Mouse (Mus musculus) intestine, embryonic 14.5 days (tissue): ENCODE measurements around the gene Kat14. TPM values are rescaled to one million over a fixed set of nuclear protein-coding genes. Genes with fewer than 3 reads are reported as not detected.

ENCODE experiments used
- ATAC-seq: fragments of 200-750 bp; cut with Nextera tagmentation; replicated peaks from 2 replicates; pipeline ENCODE4 v1.8.0; 2017; ENCODE audit warnings: low read depth, moderate number of reproducible peaks, moderate TSS enrichment, moderate library complexity; ENCODE audit not compliant: low FRiP score, low TSS enrichment
- DNase-seq: peaks from one replicate; pipeline ENCODE4 v3.0.0-alpha.2; 2018; ENCODE audit warnings: low spot score
- H3K27ac ChIP-seq: fragments of 300-500 bp; sonication (generic); 2 replicates; pipeline ENCODE4 v1.5.1; 2014; ENCODE audit warnings: low read depth, mild to moderate bottlenecking, control low read depth
- H3K27me3 ChIP-seq: fragments of 300-500 bp; sonication (generic); replicated peaks from 2 replicates; pipeline ENCODE4 v1.6.1; 2014; ENCODE audit warnings: low read length, control low read depth; ENCODE audit not compliant: control insufficient read depth, insufficient read depth
- H3K36me3 ChIP-seq: fragments of 300-500 bp; sonication (generic); 2 replicates; pipeline ENCODE4 v1.6.1; 2014; ENCODE audit warnings: low read length, control low read depth; ENCODE audit not compliant: control insufficient read depth, insufficient read depth
- H3K4me1 ChIP-seq: fragments of 300-500 bp; sonication (generic); replicated peaks from 2 replicates; pipeline ENCODE4 v1.6.1; 2014; ENCODE audit warnings: low read length, control low read depth, mixed read lengths; ENCODE audit not compliant: control insufficient read depth, insufficient read depth
- H3K4me2 ChIP-seq: fragments of 300-500 bp; sonication (generic); 2 replicates; pipeline ENCODE4 v1.6.1; 2014; ENCODE audit warnings: low read length
- H3K4me3 ChIP-seq: fragments of 300-500 bp; sonication (generic); 2 replicates; pipeline ENCODE4 v1.5.1; 2014; ENCODE audit warnings: low read depth, low read length, control low read depth, mixed read lengths
- H3K9ac ChIP-seq: fragments of 300-500 bp; sonication (generic); 2 replicates; pipeline ENCODE4 v1.6.1; 2014; ENCODE audit warnings: mild to moderate bottlenecking, low read length
- H3K9me3 ChIP-seq: fragments of 300-500 bp; sonication (generic); 2 replicates; pipeline ENCODE4 v1.6.1; 2016; ENCODE audit warnings: low read length, control low read depth; ENCODE audit not compliant: control insufficient read depth
- WGBS: fragments of 180-500 bp; shearing (Covaris S2); extraction: QIAGEN DNeasy Blood & Tissue Kit; methylation state at CpG from one replicate; pipeline ENCODE4 v1.1.7; 2014; 5-methylcytosine and 5-hydroxymethylcytosine counted together
- polyA plus RNA-seq: library from polyadenylated mRNA; unstranded; fragments of >200 nt; fragmentation: Nextera tagmentation; extraction: Ambion mirVana; gene quantifications from 2 replicates; pipeline ENCODE4 v1.2.1, GENCODE M21; 2014

The Kat14 gene
- polyA plus RNA-seq, 1 experiment from 2014 or later: 43.9 TPM

GRCm38 (mm10) chr2:144371566-144371965 is 2.8 kb downstream of the Kat14 start:
- whole genome bisulfite sequencing: 90% methylated on average over 4 of the region's 4 CpGs
- H3K9me3 ChIP-seq: no peaks in the 10 kb centered on the region
- DNase-seq (no peak), ATAC-seq (no peak)
- H3K4me2 ChIP-seq: no peak overlapping the region
- H3K9ac ChIP-seq: no peak overlapping the region
- no peak overlapping the region for H3K27ac ChIP-seq
- H3K27me3 ChIP-seq: no peaks in the 10 kb centered on the region
- peaks cover 37% of the 10 kb centered on the region for H3K36me3 ChIP-seq
- peaks cover 3% of the 10 kb centered on the region; the same call in 1 of the 2 replicates for H3K4me1 ChIP-seq
- no peak overlapping the region for H3K4me3 ChIP-seq

DNA sequence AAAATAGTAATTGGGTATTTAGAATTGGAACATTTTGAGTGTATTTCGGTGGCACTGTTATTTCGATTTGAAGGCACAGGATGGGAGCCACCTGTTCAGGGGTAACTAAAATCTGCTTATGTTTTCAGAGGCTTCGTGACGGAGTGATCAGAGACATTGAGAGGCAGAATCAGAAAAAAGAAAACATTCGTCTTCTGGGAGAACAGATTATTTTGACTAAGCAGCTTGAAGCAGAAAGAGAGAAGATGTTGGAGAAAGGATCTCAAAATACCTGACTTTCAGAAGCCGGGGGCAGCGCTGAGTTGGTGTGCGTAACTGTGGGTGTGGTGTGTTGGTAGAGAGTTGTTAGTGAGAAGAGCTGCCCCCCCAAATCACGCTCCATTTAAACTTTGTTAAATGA is 4.3 kb downstream of the Kat14 start:
- Histone ChIP-seq H3K4me1 (peaks cover 3% of the 10 kb centered on the region; the same call in 1 of the 2 replicates), H3K27me3 (no peaks in the 10 kb centered on the region), H3K9ac (no peak overlapping the region), H3K27ac (no peak overlapping the region), H3K9me3 (no peaks in the 10 kb centered on the region), H3K36me3 (peaks cover 50% of the 10 kb centered on the region), H3K4me2 (no peak overlapping the region), H3K4me3 (no peak overlapping the region)
- 88% methylated on average over 9 of the region's 9 CpGs for WGBS
- ATAC-seq: no peak
- no peak for DNase-seq

- Histone ChIP-seq H3K4me2 (no peak overlapping the region), H3K27ac (no peak overlapping the region), H3K27me3 (no peaks in the 10 kb centered on the region), H3K4me3 (no peak overlapping the region), H3K9ac (no peak overlapping the region), H3K36me3 (peaks cover 71% of the 10 kb centered on the region), H3K4me1 (peaks cover 2% of the 10 kb centered on the region; the same call in 1 of the 2 replicates), H3K9me3 (no peaks in the 10 kb centered on the region)
- DNase-seq: no peak
- WGBS: 83% methylated on average over 10 of the region's 10 CpGs
- no peak for ATAC-seq
Observed at GRCm38 (mm10) chr2:144375063-144375703, 6.4 kb downstream of the Kat14 start.

DNA sequence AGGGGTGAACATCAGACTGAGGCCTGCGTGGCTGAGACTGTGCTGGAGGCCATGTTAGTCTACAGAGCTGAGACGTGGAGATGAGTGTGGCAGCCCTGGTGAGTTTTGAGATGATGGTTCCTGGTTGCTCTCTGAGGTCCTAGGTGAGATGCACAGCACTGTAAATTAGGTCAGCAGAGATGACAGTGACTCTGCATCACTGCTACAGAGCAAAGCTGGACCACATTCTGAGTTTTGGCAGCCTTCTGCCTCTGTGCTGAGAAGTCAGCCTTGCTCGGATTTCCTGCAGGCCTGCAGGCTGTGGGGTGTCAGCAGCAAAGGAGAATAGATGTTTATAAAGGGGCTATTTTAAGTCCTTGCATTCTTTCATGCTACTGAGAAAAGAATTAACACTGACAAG is 12.5 kb downstream of the Kat14 start:
- Histone ChIP-seq H3K27me3 (no peaks in the 10 kb centered on the region), H3K9me3 (no peaks in the 10 kb centered on the region), H3K4me2 (no peak overlapping the region), H3K9ac (no peak overlapping the region), H3K4me3 (no peak overlapping the region), H3K4me1 (no peaks in the 10 kb centered on the region), H3K27ac (no peak overlapping the region), H3K36me3 (peaks cover 91% of the 10 kb centered on the region)
- no peak for ATAC-seq
- DNase-seq: no peak
- 83% methylated on average over 3 of the region's 3 CpGs for WGBS

GRCm38 (mm10) chr2:144381741-144382140 is 13.0 kb downstream of the Kat14 start:
- Histone ChIP-seq H3K9ac (no peak overlapping the region), H3K4me1 (no peaks in the 10 kb centered on the region), H3K4me3 (no peak overlapping the region), H3K9me3 (no peaks in the 10 kb centered on the region), H3K36me3 (peaks cover 88% of the 10 kb centered on the region), H3K27ac (no peak overlapping the region), H3K4me2 (no peak overlapping the region), H3K27me3 (no peaks in the 10 kb centered on the region)
- DNase-seq (no peak), ATAC-seq (no peak)
- 92% methylated on average over 4 of the region's 4 CpGs for WGBS

- Histone ChIP-seq H3K4me1 (no peaks in the 10 kb centered on the region), H3K36me3 (peaks cover 82% of the 10 kb centered on the region), H3K4me2 (no peak overlapping the region), H3K27me3 (no peaks in the 10 kb centered on the region), H3K9ac (no peak overlapping the region), H3K9me3 (no peaks in the 10 kb centered on the region), H3K27ac (no peak overlapping the region), H3K4me3 (no peak overlapping the region)
- no peak for ATAC-seq
- no peak for DNase-seq
- WGBS: 80% methylated on average over 7 of the region's 7 CpGs
Observed at GRCm38 (mm10) chr2:144382624-144383138, 13.9 kb downstream of the Kat14 start.

- ATAC-seq (no peak), DNase-seq (no peak)
- 65% methylated on average over 2 of the region's 2 CpGs for WGBS
- no peak overlapping the region for H3K4me2 ChIP-seq
- no peaks in the 10 kb centered on the region for H3K4me1 ChIP-seq
- H3K9me3 ChIP-seq: peaks cover 2% of the 10 kb centered on the region; the same call in 1 of the 2 replicates
- H3K9ac ChIP-seq: no peak overlapping the region
- H3K27me3 ChIP-seq: no peaks in the 10 kb centered on the region
- peaks cover 74% of the 10 kb centered on the region for H3K36me3 ChIP-seq
- H3K27ac ChIP-seq: no peak overlapping the region
- no peak overlapping the region for H3K4me3 ChIP-seq
Observed at GRCm38 (mm10) chr2:144386296-144386695, 17.5 kb downstream of the Kat14 start.

GRCm38 (mm10) chr2:144388416-144388815 is 19.6 kb downstream of the Kat14 start:
- peaks cover 66% of the 10 kb centered on the region for H3K36me3 ChIP-seq
- H3K4me3 ChIP-seq: no peak overlapping the region
- 75% methylated on average over 3 of the region's 3 CpGs for WGBS
- peaks cover 2% of the 10 kb centered on the region; the same call in 1 of the 2 replicates for H3K9me3 ChIP-seq
- no peaks in the 10 kb centered on the region for H3K27me3 ChIP-seq
- no peak overlapping the region for H3K9ac ChIP-seq
- no peak overlapping the region for H3K27ac ChIP-seq
- ATAC-seq (no peak), DNase-seq (no peak)
- H3K4me1 ChIP-seq: no peaks in the 10 kb centered on the region
- no peak overlapping the region for H3K4me2 ChIP-seq

DNA sequence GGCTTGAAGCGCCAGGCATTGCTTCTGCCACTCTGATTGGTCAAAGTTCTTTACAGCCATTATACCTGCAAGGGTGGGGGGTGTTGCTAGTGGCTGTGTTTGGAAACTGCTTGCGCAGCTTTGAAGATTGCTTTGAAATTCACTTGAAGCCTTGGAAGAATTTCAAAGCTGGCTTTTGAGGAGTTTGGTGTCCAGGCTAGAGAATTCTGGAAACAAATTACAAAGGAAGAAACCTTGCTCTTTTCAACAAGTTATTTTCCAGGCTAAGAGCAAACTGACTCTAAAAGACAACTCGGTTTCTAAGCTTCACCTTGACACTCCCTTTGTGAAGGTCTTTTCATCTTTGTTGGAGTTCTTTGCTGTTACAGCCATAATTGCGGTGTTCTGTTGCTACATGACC is 30.7 kb downstream of the Kat14 start:
- Histone ChIP-seq H3K4me2 (no peak overlapping the region), H3K9ac (no peak overlapping the region), H3K27me3 (no peaks in the 10 kb centered on the region), H3K4me1 (no peaks in the 10 kb centered on the region), H3K9me3 (no peaks in the 10 kb centered on the region), H3K27ac (no peak overlapping the region), H3K4me3 (no peak overlapping the region), H3K36me3 (peaks cover 88% of the 10 kb centered on the region)
- WGBS: 89% methylated on average over 4 of the region's 4 CpGs
- no peak for ATAC-seq
- no peak for DNase-seq
